Mouse (Mus musculus) brain, embryonic 14.5 days (tissue): ENCODE data around the gene Spata31d1d.

Source experiments
- CTCF ChIP-seq: fragments of 200-500 bp; IDR thresholded peaks from 2 replicates; pipeline ENCODE4 v1.5.1; 2012; ENCODE audit warnings: inconsistent platforms, mild to moderate bottlenecking, moderate library complexity, borderline replicate concordance; ENCODE audit not compliant: insufficient read depth, insufficient read length; ENCODE audit errors: extremely low read depth
- POLR2A ChIP-seq: fragments of 200-500 bp; IDR thresholded peaks from 2 replicates; pipeline ENCODE4 v1.6.1; 2012; ENCODE audit warnings: mild to moderate bottlenecking, inconsistent platforms, borderline replicate concordance; ENCODE audit not compliant: poor library complexity, insufficient read depth, insufficient read length, severe bottlenecking; ENCODE audit errors: extremely low read depth

DNA sequence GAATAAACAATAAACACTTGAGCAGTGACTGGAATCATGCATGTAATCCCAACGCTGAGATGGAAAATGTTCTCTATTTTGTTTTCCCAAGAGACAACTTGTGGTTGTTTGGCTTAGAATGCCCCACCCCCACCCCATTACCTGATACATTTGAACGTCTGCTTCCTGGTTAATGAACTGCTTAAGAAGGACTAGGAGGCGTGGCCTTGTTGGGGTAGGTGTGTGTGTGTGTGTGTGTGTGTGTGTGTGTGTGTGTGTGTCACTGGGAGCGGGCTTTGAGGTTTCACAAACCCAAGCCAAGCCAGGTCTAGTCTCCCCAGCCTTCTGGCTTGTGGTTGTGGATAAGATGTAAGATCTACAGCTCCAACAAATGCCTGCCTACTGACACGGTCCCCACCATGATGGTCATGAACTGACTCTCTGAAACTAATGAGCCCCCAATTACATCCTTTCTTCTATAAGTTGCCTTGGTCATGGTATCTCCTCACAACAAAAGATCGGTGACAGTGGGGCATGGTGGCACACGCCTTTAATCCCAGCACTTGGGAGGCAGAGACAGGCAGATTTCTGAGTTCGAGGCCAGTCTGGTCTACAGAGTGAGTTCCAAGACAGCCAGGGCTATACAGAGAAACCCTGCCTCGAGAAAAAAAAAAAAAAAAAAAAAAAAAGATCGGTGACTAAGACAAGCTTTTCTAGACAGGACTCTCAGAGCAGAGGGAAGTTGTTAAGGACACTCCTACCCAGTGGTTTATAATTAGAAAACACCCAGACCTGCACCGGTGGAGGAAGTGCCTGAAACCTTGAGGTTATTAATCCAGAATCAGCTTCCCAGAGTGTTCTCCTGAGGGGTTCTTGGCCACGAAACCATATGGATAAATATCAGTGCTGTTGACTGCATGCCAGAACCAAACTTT, 55.0 kb downstream of the Spata31d1d start:
- TF ChIP-seq CTCF = no peak
- TF ChIP-seq POLR2A = no peak
